Mouse (Mus musculus) left cerebral cortex, postnatal 36 days (tissue): ENCODE data around the gene Top3a. TPM values are rescaled to one million over a fixed set of nuclear protein-coding genes. Genes with fewer than 3 reads are reported as not detected.
"Not testable (repeated sequence)": the region's sequence is repeated elsewhere in the genome, so short reads cannot be mapped to it uniquely, and the experiment has no call there.

ENCODE experiments used
- DNase-seq, 2 experiments: peaks; one replicate each; pipeline ENCODE4 v3.0.0; 2021 to 2022; ENCODE audit warnings: low spot score in 2 of 2, mixed read lengths in 1 of 2
- intact Hi-C: fragments of 180-260 bp; cut with DNase I; formaldehyde crosslinking; loops from one replicate; pipeline ENCODE4 v1.15.1; 2025
- total RNA-seq, 2 experiments: library from RNA; stranded (reverse); gene quantifications; 2 replicates each; pipeline ENCODE4 v1.2.3; 2021

Top3a gene
- 1 to 10 TPM; 4.0 to 5.2 TPM for total RNA-seq

DNA sequence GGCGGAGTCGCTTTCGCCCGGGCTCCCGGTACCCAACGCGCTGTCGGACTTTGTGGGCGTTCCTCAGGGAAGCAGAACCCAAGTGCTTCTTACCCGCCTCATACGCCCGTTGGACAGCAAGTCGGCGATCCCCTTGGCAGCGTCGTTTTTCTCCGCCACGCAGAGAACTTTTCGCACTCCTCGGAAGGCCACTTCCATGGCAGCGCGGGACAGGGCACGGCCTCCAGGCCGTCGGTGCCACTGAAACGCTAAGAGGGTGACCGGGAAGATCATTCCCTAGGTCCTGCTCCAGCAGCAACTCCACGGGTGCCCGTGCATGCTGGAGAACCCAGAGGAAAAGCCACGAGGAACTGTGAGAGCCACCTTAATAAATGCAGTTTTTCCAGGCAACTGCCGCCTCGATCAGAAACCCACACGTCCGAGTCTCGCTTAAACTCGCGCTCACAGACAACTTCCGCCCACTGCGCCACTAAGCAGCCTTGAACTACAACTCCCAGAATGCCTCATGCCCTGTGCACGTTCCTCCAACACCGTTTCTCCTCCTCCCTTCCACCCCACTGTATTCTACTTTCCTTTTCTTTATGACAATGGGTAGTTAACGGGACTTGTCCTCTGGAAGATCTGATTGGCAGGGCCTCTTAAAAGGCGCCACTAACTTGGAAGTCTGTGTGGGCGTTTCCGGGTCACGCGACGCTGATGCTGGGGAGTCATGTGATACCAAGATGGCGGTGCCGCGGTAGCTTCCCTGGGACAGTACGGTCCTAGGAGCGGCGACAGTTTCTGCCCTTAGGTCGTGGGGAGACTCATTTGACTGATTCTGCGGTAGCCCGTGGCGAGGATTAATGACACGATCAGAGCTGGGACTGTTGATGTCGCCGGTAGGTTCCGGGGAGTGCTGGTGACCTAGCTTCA lies at the start of gene Top3a, which contains the start of gene Smcr8:
Gene Top3a, minus strand, starts transcription at position 537 of the 912 bp plus-strand sequence.
Gene Smcr8, plus strand, starts transcription at position 696 of the 912 bp plus-strand sequence.
- intact Hi-C loops = no loop called here
- DNase-seq = peak; percentile 89 to 90

DNA sequence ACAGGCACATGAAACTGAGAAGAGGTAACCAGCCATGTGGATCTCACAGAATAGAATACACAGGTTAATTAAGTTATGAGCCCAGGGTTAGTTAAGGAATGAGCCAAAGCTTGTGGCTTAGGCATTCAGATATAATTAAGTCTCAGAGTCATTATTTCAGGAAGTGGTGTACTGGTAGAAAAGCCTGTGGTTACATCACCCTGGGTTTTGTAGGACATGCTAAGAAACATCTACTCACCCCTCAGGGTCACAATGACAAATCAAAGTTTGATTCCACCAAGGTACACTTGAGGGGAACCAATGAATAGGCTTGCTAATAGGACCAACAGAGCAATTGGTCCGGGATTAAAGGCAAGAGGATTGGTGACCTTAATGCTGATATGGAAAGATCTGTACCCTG lies 49.5 kb upstream of the Top3a start:
- intact Hi-C loops = loop anchor here (5.0 kb wide), 1 partner anchor 124 kb away; no protein-coding TSS in a partner anchor
- DNase-seq = no peak

DNA sequence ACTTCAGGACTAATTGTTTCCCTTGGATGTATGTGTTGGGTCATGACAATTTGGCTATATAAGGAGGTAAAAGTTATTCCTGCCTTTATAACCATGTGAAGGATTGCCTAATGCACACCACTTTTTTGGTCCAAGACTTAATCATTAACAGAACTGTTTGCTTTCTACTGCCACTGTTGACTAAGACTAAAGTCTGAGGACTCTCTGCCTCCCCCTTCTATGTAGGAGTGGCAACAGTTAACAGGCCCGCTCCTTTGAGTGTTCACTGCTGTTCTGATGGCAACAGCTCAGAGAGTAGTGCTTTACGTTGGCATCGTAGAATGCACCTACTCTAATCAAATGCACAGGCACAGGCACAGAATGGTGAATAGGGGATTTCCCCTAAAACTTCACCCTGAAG lies 48.0 kb upstream of the Top3a start:
- no peak for DNase-seq
- intact Hi-C loops = loop anchor here (5.0 kb wide), 1 partner anchor 123 kb away; no protein-coding TSS in a partner anchor

DNA sequence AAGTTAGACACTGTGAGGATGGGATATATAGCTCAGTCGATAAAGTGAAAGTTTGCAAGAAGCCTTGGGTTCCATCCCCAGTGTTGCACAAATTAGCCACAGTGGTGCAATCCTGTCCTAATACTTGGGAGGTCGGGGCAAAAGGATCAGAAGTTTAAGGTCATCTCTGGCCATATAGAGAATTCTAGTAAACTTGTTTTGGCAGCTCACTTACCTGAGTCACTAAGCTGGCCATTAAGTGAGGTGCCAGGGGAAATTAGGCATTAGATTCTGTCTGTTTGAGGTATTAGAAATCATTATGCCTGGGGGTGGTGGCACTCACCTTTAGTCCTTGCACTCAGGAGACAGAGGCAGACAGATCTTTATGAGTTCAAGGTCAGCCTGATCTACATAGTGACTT lies 46.6 kb upstream of the Top3a start:
- intact Hi-C loops = no loop called here
- DNase-seq = no peak

DNA sequence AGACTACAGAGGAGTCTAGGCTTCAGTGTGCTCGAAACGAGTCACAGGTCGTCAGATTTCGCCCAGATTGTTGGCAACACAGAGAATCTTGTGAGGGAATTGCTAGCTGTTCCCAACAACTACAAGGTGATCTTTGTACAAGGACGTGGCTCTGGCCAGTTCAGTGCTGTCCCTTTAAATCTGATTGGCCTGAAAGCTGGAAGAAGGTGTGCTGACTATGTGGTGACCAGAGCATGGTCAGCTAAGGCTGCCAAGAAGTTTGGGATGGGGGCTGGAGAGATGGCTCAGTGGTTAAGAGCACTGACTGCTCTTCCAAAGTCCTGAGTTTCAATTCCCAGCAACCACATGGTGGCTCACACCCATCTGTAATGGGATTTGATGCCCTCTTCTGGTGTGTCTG lies 39.2 kb upstream of the Top3a start:
- intact Hi-C loops = no loop called here
- no peak for DNase-seq

DNA sequence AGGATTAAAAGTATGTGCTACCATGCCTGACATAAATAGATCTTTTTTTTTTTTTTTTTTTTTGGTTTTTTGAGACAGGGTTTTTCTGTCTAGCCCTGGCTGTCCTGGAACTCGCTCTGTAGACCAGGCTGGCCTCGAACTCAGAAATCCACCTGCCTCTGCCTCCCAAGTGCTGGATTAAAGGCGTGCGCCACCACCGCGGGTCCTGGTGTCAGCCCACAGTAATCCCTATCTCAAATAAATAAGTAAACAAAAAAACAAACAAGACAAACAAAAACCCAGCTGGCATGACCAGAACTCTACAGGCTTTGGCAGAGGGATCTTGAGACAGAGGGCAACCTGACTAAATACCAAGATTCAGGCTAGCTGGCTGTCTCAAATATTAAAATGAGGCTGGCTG lies 34.5 kb upstream of the Top3a start, which contains the start of gene Shmt1:
Gene Shmt1, minus strand, starts transcription at position 101 of the 400 bp plus-strand sequence.
- DNase-seq, intact Hi-C loops: not testable (repeated sequence)

DNA sequence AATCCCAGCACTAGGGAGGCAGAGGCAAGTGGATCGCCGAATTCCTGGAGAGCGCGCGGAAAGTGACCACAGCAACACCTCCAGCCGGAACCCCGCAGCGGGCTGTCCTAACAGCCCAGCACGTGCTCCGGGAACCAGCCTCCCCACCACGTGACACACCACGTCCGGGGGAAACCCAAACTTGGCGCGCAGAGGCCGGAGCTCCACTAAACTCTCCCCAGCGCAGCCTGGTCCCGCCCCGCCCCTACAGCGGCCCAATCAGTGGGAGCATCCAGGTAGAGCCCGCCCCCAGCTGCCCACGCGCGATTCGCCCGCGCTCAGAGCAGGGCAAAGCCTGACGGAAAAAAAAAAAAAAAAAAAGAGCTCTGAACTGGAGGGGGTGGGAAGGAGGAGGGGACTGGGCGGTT lies 33.9 kb upstream of the Top3a start:
- intact Hi-C loops = no loop called here
- DNase-seq = peak; percentile 86 to 87

DNA sequence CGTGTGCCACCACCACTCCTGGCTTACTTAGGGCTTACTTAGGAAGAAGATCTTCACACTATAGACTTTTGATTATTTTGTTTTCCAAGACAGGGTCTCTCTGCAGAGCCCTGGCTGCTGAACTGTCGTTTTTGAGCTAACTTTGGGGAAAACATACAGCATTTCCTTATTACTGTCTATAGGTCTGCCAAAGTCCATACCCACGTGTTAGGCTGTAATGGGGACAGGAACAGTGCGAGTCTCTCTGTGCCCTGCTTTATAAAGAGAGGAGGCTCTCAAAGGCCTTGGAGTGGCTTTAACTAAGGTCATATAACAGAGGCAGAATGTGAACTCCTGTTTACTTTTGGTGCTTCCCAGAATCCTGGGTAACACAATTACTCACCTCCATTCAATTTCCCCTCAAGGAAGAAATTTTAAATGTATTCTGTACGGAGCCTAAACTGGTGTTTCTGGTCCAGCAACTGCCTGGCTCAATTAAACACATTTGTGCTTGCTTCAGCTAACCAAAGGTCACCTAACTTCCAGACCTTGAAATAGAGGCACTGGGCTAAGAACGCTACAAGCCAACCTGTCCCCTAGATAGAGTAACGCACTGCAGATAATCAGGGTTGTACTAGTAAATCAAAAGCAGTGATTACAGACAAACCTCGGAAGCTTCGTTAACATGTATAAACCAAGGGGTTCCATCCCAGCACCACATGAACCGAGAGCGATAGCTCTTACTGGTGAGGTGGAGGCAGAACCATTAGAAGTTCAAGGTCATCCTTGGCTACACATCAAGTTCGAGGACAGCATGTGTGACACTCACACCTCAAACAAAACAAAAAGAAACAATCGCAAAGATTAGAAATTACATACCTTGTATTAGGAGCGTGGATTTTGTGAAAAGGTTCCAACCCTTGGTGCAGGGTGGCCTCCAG lies 33.1 kb upstream of the Top3a start:
- no peak for DNase-seq
- intact Hi-C loops = no loop called here

DNA sequence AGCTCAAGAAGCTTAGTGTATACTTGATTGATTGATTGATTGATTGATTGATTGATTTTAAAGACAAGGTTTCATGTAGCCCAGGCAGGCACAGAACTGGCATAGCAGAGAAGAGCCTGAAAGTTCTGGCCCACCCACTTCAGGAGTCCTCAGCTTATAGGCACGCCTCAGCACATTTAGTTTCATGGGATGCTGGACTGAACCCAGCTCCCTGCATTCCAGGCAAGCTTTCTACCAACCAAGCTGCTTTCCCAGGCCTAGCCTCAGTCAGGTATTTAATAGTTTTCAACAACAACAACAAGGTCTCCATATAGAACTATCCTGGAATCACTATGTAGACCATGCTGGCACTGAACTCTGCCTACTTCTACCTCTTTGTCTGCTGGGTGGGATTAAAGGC lies 32.4 kb upstream of the Top3a start:
- intact Hi-C loops = no loop called here
- DNase-seq = no peak

DNA sequence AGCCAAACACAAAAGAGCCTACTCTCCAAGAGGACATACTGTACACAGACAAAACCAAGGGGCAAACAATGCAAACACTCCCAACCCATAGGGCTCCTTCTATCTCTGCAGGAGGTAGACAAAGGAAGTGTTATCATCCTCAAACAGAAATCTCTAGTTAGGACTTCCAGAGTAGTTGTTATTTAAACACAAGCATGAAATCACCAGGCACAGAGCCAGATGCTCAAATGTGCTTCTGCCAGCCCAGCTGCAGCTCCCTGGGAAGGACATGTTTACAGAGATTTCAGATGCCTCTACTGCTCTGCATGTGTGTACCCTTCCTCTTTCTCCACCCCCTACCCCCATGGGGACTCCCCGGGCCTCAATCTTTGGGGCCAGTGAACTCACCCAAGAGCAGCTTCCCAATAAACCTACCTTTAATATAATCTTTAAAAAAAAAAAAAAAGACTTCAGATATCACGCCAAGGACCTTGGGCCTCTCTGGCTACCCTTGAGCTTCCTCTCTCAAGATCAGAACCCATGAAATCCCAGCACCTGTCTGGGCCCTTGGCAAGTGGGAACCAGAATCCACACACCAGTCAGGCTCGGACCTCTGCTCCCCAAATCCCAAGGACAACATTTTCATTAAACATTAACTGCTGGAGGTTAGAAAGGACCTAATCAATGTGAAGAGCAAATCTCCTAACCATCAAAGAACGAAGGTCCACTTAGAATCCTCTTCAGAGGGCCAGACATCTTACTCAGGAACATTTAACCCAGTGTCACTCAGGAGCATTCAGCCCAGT lies 31.3 kb upstream of the Top3a start:
- intact Hi-C loops = no loop called here
- no peak for DNase-seq

DNA sequence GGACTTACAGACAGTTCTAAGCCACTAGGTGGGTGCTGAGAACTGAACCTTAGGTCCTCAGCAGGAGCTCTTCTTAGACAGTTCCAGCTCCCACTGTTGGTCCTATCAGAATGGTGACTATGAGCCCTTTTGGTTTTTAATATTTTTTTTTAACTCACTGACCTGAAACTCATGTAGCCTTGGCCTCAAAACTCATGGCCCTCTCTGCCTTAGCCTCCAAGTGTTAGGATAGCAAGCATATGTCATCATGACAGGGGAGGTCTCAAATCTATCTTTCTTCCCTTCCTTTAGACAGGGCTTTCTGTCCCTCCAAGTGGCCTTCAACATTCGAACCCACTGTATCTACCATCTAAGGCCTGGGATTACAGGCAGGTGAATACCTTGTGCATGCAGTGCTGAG lies 23.7 kb upstream of the Top3a start:
- intact Hi-C loops = no loop called here
- DNase-seq = no peak

DNA sequence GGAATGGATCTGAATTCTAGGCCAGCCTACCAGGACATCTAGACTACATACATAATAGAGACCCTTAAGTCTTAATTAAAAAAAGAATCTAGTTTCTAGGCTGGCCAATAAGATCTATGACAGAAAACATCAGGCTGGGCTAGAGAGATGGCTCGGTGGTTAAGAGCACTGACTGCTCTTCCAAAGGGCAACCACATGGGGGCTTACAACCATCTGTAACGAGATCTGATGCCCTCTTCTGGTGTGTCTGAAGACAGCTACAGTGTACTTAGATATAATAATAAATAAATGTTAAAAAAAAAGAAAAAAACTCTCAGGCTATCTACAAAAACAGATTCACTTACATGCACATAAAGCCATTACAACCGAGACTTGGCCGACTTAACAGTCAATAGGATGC lies 22.8 kb upstream of the Top3a start:
- intact Hi-C loops = no loop called here
- no peak for DNase-seq

DNA sequence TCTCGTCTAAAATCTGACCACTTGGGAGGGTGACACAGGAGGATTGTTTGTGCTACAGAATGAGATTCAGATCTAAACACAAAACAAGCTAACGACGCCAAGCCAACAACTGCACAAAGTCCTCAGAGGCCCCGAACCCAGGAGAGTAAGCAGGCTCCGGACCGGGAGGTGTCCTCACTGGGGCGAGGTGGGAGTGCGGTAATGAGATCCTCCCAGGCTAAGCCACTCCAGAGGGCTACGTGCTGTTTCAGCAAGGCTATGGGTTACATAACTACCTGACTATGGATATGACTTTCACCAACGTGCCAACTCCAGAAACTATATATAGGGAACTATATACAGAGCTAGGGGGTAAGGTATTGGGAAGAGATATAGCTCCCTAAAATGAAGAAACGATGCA lies 19.2 kb upstream of the Top3a start:
- DNase-seq = no peak
- intact Hi-C loops = no loop called here

DNA sequence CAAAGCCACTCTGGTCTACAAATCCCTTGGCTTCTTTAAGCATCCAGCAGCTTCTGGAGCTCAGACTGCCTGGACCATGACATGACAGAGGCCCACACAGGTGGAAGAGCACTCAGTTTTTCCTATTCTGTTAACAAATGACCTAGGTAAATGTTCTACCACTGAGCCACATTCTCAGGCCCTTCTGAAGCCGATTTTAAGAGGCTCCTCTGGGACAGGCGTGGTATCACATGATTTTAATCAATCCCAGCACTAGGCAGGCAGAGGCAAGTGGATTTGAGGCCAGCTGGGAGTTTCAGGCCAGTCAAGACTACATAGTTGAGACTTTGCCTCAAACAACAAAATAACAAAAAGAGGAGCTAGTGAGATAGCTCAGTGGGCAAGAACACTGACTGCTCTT lies 13.3 kb upstream of the Top3a start:
- intact Hi-C loops = no loop called here
- DNase-seq = no peak

DNA sequence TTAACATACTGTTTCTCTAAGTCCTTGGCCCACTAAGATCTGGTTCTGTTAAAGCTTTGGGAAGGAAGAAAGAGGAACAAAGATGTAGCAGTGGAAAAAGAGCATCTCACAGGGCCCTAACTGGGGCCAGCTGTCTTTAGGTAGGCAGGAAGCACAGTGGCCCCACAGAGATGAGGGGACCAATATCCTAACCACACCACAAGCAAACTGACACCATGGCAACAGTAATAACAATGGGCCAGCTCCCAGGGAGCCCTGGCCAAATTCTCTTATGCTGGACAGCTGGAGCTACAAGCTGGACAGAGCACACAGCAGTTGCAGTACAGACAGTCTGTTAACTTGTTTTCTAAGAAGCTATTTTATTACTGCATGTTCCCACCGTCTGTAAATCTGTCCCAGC lies 10.4 kb upstream of the Top3a start:
- no peak for DNase-seq
- intact Hi-C loops = no loop called here

DNA sequence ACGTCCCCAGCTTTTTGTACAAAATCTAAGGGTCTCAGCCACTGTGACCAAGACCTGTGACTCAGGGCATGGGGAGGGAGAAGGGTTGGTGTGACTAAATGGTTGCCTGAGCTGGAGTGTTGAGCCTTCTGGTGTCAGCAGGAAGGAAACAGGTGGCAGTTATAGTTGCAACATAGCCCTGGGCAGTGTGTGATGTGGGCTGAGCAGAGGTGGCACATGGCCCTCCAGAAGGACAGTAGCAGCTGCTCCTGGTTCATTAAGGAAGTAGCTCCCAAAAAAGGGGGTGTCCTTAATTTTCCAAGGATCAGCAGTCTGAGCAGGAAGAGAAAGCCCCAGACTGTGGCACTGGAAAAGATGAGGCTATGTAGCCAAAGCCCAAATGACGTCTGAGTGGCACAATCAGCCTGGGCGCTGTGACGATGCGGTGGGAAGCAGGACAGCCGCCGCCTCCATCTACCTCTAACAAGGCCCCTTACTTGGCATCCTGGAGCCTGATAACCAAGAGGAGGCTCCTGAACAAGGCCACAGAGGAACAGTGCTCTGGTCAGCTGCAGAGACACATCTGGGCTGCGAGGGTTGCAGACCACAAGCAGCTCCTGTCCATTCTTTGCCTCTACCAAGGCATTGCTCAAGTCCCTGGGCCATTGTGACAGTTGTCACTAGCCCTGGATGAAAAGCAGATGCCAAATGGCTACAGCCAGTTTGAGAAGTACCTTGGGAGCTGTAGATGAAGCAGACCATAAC lies 7.2 kb upstream of the Top3a start:
- no peak for DNase-seq
- intact Hi-C loops = no loop called here

DNA sequence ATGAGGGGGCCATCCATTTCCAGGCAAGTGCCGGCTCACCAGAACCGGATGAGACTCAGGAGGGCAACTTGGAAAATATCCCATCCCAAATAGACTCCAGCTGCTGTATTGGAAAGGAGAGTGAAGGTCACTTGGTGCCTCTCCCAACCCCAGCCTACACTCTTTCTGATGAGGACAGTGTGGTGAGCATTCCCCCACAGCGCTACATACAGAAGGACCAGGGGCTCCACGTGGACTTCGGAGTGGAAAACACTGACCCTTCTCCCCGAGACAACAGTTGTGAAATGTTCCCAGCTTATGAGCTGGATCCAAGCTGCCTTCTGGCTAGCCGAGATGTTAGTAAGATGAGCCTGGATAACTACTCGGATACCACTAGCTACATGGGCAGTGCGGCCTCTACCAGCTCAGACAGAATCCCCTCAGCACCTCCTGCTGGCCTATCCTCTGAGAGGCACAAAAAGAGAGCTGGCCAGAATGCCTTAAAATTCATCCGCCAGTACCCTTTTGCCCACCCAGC lies 2.6 kb upstream of the Top3a start:
- DNase-seq = no peak
- intact Hi-C loops = no loop called here

DNA sequence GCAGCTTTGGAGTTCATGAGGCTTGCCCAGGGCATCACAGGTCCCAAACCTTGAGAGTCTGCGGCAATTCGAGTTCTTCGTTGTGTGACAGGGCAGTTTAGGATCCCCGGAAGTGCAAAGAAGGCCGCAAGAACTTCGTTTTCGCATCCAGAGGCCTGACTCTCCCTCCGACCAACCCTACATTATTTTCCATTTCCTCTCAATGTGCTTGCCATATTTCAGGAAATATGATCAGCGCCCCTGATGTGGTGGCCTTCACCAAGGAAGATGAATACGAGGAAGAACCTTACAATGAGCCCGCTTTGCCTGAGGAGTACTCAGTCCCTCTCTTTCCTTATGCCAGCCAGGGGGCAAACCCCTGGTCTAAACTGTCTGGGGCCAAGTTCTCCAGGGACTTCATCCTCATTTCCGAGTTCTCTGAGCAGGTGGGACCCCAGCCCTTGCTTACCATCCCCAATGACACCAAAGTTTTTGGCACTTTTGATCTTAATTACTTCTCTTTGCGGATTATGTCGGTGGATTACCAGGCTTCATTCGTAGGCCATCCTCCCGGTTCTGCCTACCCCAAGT lies 721 bp upstream of the Top3a start:
- DNase-seq = no peak
- intact Hi-C loops = no loop called here
